Mouse (Mus musculus): Measurements from ENCODE around the gene Arhgap27.
"Not testable (repeated sequence)": the region's sequence is repeated elsewhere in the genome, so short reads cannot be mapped to it uniquely, and the experiment has no call there.

- TF ChIP-seq CTCF (IDR thresholded peaks at IDR 0.05); EP300 (IDR thresholded peaks at IDR 0.05; ENCODE audit: insufficient read depth, low read depth, low read length); POLR2A (IDR thresholded peaks at IDR 0.05; ENCODE audit: insufficient read depth, low read depth, low read length): not testable (repeated sequence)
Measured at GRCm38 (mm10) chr11:103407136-103407535, 43.6 kb upstream of the Arhgap27 start.

Data from heart, adult 2 months (tissue).